Mouse (Mus musculus): Measurements from ENCODE around the gene Spata25. TPM values are rescaled to one million over a fixed set of nuclear protein-coding genes. Genes with fewer than 3 reads are reported as not detected.

Gene Spata25
- polyA plus RNA-seq, 1 experiment from 2014 or later: not detected

DNA sequence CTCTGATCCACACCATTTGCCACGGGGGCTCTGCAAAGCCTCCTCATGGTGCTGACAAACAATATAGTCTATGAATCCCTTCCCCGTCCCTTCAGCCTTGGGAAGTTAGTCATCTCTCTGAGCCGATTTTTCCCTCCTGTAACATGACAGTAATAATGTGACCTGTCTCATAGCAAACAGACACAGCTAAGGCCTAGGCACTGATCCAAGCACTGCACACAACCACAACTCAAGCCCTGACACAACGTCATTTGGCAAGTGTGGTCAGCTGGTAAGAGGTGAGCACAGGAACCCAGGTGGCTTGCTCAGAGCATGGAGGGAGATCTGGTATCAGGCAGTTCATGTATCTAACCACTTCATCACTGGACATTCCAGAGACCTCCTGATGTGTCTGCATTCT lies 32.5 kb downstream of the Spata25 start:
- no peak overlapping the region for H3K27ac ChIP-seq (replicated peaks; ENCODE audit: low read depth, low read length)
- H3K4me3 ChIP-seq (ENCODE audit: low read depth, low read length): no peak overlapping the region
- DNase-seq (ENCODE audit: low spot score) (no peak), ATAC-seq (ENCODE audit: insufficient number of reproducible peaks, low FRiP score, low TSS enrichment, low read depth) (no peak)
- H3K4me2 ChIP-seq (ENCODE audit: low read depth, severe bottlenecking): no peak overlapping the region
- no peak overlapping the region for H3K9ac ChIP-seq (ENCODE audit: low read length)
- H3K27me3 ChIP-seq (ENCODE audit: control insufficient read depth, insufficient read depth, low read length): no peaks in the 10 kb centered on the region
- H3K4me1 ChIP-seq (ENCODE audit: control insufficient read depth, insufficient read depth, low read length): no peaks in the 10 kb centered on the region
- 88% methylated on average over 4 of the region's 4 CpGs for WGBS
- no peaks in the 10 kb centered on the region for H3K9me3 ChIP-seq (ENCODE audit: control insufficient read depth, low read length)
- H3K36me3 ChIP-seq (ENCODE audit: control insufficient read depth, insufficient read depth, low read length): peaks cover 6% of the 10 kb centered on the region; the same call in 1 of the 2 replicates

DNA sequence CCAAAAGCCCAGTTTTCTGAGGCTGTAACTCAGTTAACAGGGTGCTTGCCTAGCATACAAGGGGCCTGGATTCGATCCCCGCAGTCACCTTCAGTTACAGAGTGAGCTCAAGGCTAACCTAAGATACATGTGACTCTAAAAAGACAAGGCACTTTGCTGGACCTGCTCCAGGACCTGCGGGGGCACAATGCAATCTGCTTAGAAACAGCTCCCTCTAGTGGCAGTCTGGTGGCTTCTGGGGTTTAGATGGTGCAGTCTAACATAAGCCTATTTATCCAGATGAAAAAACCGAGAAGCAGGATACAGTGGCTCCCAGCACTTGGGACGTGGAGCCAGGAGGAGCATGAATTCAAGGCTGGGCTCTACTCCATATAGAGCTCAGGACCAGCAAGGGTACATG lies 34.0 kb downstream of the Spata25 start:
- no peak overlapping the region for H3K9ac ChIP-seq (ENCODE audit: low read length)
- peaks cover 4% of the 10 kb centered on the region; the same call in 1 of the 2 replicates for H3K36me3 ChIP-seq (ENCODE audit: control insufficient read depth, insufficient read depth, low read length)
- H3K4me3 ChIP-seq (ENCODE audit: low read depth, low read length): no peak overlapping the region
- WGBS: 44% methylated on average over 5 of the region's 5 CpGs
- no peaks in the 10 kb centered on the region for H3K4me1 ChIP-seq (ENCODE audit: control insufficient read depth, insufficient read depth, low read length)
- H3K27ac ChIP-seq (replicated peaks; ENCODE audit: low read depth, low read length): no peak overlapping the region
- DNase-seq (ENCODE audit: low spot score) (peak; percentile 82), ATAC-seq (ENCODE audit: insufficient number of reproducible peaks, low FRiP score, low TSS enrichment, low read depth) (peak; percentile 58; the same call in 1 of the 2 replicates)
- H3K9me3 ChIP-seq (ENCODE audit: control insufficient read depth, low read length): no peaks in the 10 kb centered on the region
- no peak overlapping the region for H3K4me2 ChIP-seq (ENCODE audit: low read depth, severe bottlenecking)
- H3K27me3 ChIP-seq (ENCODE audit: control insufficient read depth, insufficient read depth, low read length): no peaks in the 10 kb centered on the region

DNA sequence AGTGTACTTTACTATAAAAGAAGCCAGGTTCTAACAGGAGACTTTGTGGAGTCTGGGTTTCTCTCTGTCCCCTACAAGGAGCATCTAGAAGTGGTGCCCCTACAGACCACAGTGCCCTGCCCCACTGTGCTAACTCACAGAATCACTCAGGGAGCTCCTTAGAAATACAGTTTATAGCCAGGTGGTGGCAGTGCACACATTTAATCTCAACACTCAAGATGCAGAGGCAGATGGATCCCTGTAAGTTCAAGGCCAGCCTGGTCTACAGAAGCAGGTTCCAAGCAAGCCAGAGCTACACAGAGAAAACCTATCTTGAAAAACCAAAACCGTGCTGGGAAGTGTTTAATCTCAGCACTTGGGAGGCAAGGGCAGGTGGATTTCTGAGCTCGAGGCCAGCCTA lies 34.6 kb downstream of the Spata25 start:
- no peak overlapping the region for H3K27ac ChIP-seq (replicated peaks; ENCODE audit: low read depth, low read length)
- H3K4me1 ChIP-seq (ENCODE audit: control insufficient read depth, insufficient read depth, low read length): no peaks in the 10 kb centered on the region
- H3K36me3 ChIP-seq (ENCODE audit: control insufficient read depth, insufficient read depth, low read length): peaks cover 4% of the 10 kb centered on the region; the same call in 1 of the 2 replicates
- no peak overlapping the region for H3K9ac ChIP-seq (ENCODE audit: low read length)
- 90% methylated on average over 2 of the region's 2 CpGs for WGBS
- H3K4me3 ChIP-seq (ENCODE audit: low read depth, low read length): no peak overlapping the region
- ATAC-seq (ENCODE audit: insufficient number of reproducible peaks, low FRiP score, low TSS enrichment, low read depth) (no peak), DNase-seq (ENCODE audit: low spot score) (no peak)
- H3K9me3 ChIP-seq (ENCODE audit: control insufficient read depth, low read length): no peaks in the 10 kb centered on the region
- H3K27me3 ChIP-seq (ENCODE audit: control insufficient read depth, insufficient read depth, low read length): no peaks in the 10 kb centered on the region
- no peak overlapping the region for H3K4me2 ChIP-seq (ENCODE audit: low read depth, severe bottlenecking)

DNA sequence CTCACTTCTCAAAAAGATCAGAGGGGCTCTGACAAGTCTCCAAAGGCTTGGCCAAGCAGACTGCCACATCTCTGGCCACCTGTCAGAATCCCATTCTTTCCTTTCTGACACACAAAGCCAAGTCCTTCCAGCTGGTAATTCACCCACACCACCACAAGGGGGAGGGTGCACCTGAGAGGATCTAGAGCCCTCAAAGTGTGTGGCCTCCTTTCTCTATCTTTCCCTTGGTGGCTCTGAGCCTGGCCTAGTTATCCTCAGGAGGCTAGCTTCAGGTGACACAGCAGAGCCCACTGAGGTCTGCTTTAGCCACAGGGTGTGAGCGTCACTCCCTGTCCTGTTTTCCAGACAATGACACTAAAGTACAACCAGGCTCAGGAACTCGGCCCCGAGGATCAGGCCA lies 35.1 kb downstream of the Spata25 start:
- Histone ChIP-seq H3K4me1 (ENCODE audit: control insufficient read depth, insufficient read depth, low read length) (0 out of 2 replicates have a peak, but pooled peaks cover 2% of the 10 kb centered on the region), H3K4me2 (ENCODE audit: low read depth, severe bottlenecking) (no peak overlapping the region), H3K27ac (replicated peaks; ENCODE audit: low read depth, low read length) (no peak overlapping the region), H3K4me3 (ENCODE audit: low read depth, low read length) (no peak overlapping the region), H3K9ac (ENCODE audit: low read length) (no peak overlapping the region), H3K36me3 (ENCODE audit: control insufficient read depth, insufficient read depth, low read length) (peaks cover 4% of the 10 kb centered on the region; the same call in 1 of the 2 replicates), H3K9me3 (ENCODE audit: control insufficient read depth, low read length) (no peaks in the 10 kb centered on the region), H3K27me3 (ENCODE audit: control insufficient read depth, insufficient read depth, low read length) (no peaks in the 10 kb centered on the region)
- no peak for ATAC-seq (ENCODE audit: insufficient number of reproducible peaks, low FRiP score, low TSS enrichment, low read depth)
- DNase-seq (ENCODE audit: low spot score): peak; percentile 71
- WGBS: 84% methylated on average over 3 of the region's 3 CpGs

DNA sequence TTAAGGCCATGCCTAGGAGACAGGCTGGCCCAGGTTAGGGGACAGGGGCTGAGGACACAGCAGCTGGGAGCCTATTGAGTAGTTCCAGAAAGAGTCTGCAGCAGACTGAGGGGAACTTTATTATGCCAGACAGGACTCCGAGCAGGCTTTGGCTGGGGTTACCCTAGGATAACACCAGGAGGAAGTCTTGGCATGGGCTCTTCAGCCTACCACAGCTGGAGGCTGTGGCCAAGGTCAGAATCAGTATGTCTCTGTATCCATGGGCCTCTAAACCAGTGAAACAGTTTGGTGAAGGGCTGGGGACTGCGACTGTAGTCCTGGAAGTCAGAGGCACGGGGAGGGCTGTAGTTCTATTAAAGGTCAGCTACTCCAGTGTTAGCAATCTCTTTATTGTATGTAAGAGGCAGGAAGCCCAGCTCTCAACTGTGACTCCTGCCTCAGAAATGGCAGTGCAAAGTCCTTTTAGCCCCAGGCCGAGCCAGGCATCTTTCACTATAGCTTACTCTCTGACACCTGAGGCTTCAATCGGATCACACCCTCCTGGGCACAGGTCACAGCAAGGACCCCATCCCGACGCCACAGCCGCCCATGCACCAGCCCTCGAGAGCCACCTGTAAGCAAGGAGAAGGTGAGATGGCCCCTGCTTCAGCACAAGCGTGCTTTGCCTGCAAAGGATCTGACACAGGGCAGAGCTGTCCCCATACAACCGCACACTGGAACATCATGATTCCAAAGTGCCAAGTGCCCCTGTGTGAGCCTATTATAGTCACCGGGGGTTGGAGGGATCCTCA lies 35.7 kb downstream of the Spata25 start:
- no peak for ATAC-seq (ENCODE audit: insufficient number of reproducible peaks, low FRiP score, low TSS enrichment, low read depth)
- H3K4me3 ChIP-seq (ENCODE audit: low read depth, low read length): no peak overlapping the region
- DNase-seq (ENCODE audit: low spot score): no peak
- no peaks in the 10 kb centered on the region for H3K27me3 ChIP-seq (ENCODE audit: control insufficient read depth, insufficient read depth, low read length)
- no peaks in the 10 kb centered on the region; the same call in 1 of the 2 replicates for H3K36me3 ChIP-seq (ENCODE audit: control insufficient read depth, insufficient read depth, low read length)
- no peak overlapping the region for H3K9ac ChIP-seq (ENCODE audit: low read length)
- H3K9me3 ChIP-seq (ENCODE audit: control insufficient read depth, low read length): no peaks in the 10 kb centered on the region
- H3K4me2 ChIP-seq (ENCODE audit: low read depth, severe bottlenecking): no peak overlapping the region; the same call in 1 of the 2 replicates
- no peak overlapping the region for H3K27ac ChIP-seq (replicated peaks; ENCODE audit: low read depth, low read length)
- 0 out of 2 replicates have a peak, but pooled peaks cover 2% of the 10 kb centered on the region for H3K4me1 ChIP-seq (ENCODE audit: control insufficient read depth, insufficient read depth, low read length)
- WGBS: 93% methylated on average over 12 of the region's 12 CpGs

DNA sequence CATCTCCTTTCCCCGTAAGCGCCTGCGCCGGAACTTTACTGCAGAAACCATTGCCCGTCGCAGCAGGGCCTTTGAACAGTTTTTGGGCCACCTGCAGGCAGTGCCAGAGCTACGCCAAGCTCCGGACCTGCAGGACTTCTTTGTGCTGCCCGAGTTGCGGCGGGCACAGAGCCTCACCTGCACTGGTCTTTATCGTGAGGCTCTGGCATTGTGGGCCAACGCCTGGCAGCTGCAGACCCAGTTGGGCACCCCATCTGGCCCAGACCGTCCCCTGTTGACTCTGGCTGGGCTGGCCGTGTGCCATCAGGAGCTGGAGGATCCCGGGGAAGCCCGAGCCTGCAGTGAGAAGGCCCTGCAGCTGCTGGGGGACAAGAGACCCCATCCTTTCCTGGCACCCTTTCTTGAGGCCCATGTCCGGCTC lies 36.5 kb downstream of the Spata25 start:
- no peaks in the 10 kb centered on the region for H3K27me3 ChIP-seq (ENCODE audit: control insufficient read depth, insufficient read depth, low read length)
- no peak overlapping the region for H3K4me3 ChIP-seq (ENCODE audit: low read depth, low read length)
- no peak overlapping the region for H3K4me2 ChIP-seq (ENCODE audit: low read depth, severe bottlenecking)
- H3K27ac ChIP-seq (replicated peaks; ENCODE audit: low read depth, low read length): no peak overlapping the region
- H3K9me3 ChIP-seq (ENCODE audit: control insufficient read depth, low read length): no peaks in the 10 kb centered on the region
- no peak for DNase-seq (ENCODE audit: low spot score)
- ATAC-seq (ENCODE audit: insufficient number of reproducible peaks, low FRiP score, low TSS enrichment, low read depth): no peak
- no peaks in the 10 kb centered on the region; the same call in 1 of the 2 replicates for H3K36me3 ChIP-seq (ENCODE audit: control insufficient read depth, insufficient read depth, low read length)
- H3K4me1 ChIP-seq (ENCODE audit: control insufficient read depth, insufficient read depth, low read length): 0 out of 2 replicates have a peak, but pooled peaks cover 2% of the 10 kb centered on the region
- H3K9ac ChIP-seq (ENCODE audit: low read length): no peak overlapping the region
- WGBS: 95% methylated on average over 18 of the region's 18 CpGs

DNA sequence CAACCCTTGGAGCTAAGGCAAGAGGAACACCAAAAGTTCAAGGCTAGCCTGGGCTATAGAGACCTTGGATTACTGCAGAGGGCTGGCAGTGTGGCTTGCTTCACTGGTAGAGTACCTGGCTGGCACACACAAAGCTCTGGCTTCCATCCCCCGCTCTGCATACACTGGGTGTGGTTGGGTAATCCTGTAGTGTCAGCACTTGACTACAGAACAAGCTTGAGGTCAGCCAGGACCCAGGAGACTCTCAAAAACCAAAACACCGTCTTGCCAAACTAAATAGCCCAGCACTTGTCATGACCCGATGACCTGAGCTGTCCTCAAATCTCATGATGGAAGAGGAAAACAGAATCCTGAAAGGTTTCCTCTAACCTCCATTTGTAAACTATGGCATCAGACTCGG lies 37.9 kb downstream of the Spata25 start:
- no peaks in the 10 kb centered on the region for H3K27me3 ChIP-seq (ENCODE audit: control insufficient read depth, insufficient read depth, low read length)
- ATAC-seq (ENCODE audit: insufficient number of reproducible peaks, low FRiP score, low TSS enrichment, low read depth): no peak
- H3K9ac ChIP-seq (ENCODE audit: low read length): no peak overlapping the region
- H3K36me3 ChIP-seq (ENCODE audit: control insufficient read depth, insufficient read depth, low read length): no peaks in the 10 kb centered on the region; the same call in 1 of the 2 replicates
- no peaks in the 10 kb centered on the region for H3K9me3 ChIP-seq (ENCODE audit: control insufficient read depth, low read length)
- 81% methylated on average over 4 of the region's 4 CpGs for WGBS
- H3K4me1 ChIP-seq (ENCODE audit: control insufficient read depth, insufficient read depth, low read length): 0 out of 2 replicates have a peak, but pooled peaks cover 2% of the 10 kb centered on the region
- H3K4me2 ChIP-seq (ENCODE audit: low read depth, severe bottlenecking): no peak overlapping the region
- H3K4me3 ChIP-seq (ENCODE audit: low read depth, low read length): no peak overlapping the region
- DNase-seq (ENCODE audit: low spot score): no peak
- no peak overlapping the region for H3K27ac ChIP-seq (replicated peaks; ENCODE audit: low read depth, low read length)

DNA sequence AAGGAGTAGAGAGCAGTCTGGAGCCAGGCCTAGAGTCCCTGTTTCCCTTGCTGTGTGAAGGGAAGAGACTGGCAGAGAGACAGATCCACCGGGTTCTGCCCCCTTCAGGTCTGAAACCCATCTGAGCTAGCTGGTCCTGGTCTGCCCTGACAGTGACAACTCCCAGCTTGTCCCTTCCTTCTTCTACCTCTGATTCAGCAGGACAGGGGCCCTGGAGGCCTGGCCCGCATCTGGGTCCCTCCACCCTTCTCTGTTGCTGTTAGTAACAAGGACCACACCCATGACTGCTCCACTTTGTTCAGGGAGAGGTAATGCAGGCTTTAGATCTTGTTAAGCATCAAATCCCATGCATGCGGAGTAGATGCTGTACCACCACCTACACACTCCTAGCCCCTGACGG lies 39.9 kb downstream of the Spata25 start:
- Histone ChIP-seq H3K4me2 (ENCODE audit: low read depth, severe bottlenecking) (no peak overlapping the region), H3K27me3 (ENCODE audit: control insufficient read depth, insufficient read depth, low read length) (no peaks in the 10 kb centered on the region), H3K4me1 (ENCODE audit: control insufficient read depth, insufficient read depth, low read length) (0 out of 2 replicates have a peak, but pooled peaks cover 2% of the 10 kb centered on the region), H3K36me3 (ENCODE audit: control insufficient read depth, insufficient read depth, low read length) (no peaks in the 10 kb centered on the region; the same call in 1 of the 2 replicates), H3K27ac (replicated peaks; ENCODE audit: low read depth, low read length) (no peak overlapping the region), H3K4me3 (ENCODE audit: low read depth, low read length) (no peak overlapping the region), H3K9ac (ENCODE audit: low read length) (no peak overlapping the region), H3K9me3 (ENCODE audit: control insufficient read depth, low read length) (no peaks in the 10 kb centered on the region)
- DNase-seq (ENCODE audit: low spot score) (no peak), ATAC-seq (ENCODE audit: insufficient number of reproducible peaks, low FRiP score, low TSS enrichment, low read depth) (no peak)
- 77% methylated on average over 4 of the region's 4 CpGs for WGBS
